ENCODE assay signal across 12 mouse cellular contexts in the genomic region with DNA sequence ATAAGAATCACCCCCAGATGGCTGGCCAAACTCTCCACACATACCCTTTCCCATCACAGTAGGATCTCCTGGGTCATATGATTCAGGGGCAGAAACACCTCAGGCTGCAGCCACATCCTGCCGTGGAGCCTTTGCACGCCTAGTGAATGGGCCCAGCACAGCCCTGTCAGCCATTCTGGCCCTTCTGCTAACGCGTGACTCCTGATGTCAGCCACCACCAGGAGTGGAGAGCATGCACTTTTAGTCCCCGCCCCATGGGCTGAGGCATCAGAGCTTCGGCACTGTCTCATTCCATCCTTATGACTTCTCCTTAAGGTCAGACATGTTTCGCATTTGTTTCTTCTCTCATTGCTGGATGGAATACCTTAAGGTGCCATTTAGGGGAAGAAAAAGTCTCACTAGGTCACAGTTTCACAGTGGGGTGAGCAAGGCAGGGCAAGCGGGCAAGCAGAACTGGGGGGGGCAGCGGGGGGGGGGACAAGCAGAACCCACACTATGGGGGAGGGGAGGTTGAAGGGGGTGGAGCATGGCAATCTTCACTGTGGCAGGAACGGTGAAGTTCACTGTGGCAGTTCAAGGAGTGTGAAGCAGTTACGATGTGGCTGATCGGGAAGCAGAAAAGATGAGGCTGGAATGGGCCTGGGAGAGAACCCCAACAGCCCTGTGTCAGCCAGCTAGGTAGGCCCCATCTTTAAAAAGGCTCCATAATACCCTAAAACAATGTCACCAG. TPM values are rescaled to one million over a fixed set of nuclear protein-coding genes. Genes with fewer than 3 reads are reported as not detected.
DNase-seq lines count a peak whose midpoint lies in the region; ATAC-seq and TF ChIP-seq lines count a peak whose summit lies in the region.
"Had no signal": no experiment of that assay in that cellular context is flagged by ENCODE, and none has a peak within 500 bp of the region (broad histone marks: within the 10 kb centered on the region; RNA-seq: fewer than 3 reads in every experiment).

No protein-coding gene starts in this region.

- no peak overlapping the region for H3K4me2 ChIP-seq in liver, embryonic 12.5 days
- H3K4me2 ChIP-seq: limb, embryonic 13.5 days; neural tube, embryonic 15.5 days had no signal

- peak; percentile 15 for DNase-seq in CD4-positive, CD25-positive, alpha-beta regulatory T cell, adult 2 months (ENCODE audit: low read depth, low spot score)
- DNase-seq in liver, result peak; percentile 19
- DNase-seq in kidney, adult 9 months, result no peak
- DNase-seq: adrenal gland, adult 8-10 months; cerebellum, postnatal 25 days had no signal

- H3K4me1 ChIP-seq in liver, embryonic 12.5 days, result peaks cover 33% of the 10 kb centered on the region
- H3K4me1 ChIP-seq in cortical plate, adult 2 months (ENCODE audit: control insufficient read depth, insufficient read depth, low read length), result no peaks in the 10 kb centered on the region
- H3K4me1 ChIP-seq in megakaryocyte, embryonic 14.5 days, result peaks cover 63% of the 10 kb centered on the region
- H3K4me1 ChIP-seq: neural tube, embryonic 15.5 days had no signal

- 44% methylated on average over 12 of the region's 12 CpGs for WGBS in liver, embryonic 12.5 days (ENCODE audit: insufficient replicate concordance)

- no peak for TF ChIP-seq CTCF in cortical plate, adult 2 months (IDR thresholded peaks at IDR 0.05; ENCODE audit: extremely low read depth, insufficient read depth, low read length)

- TF ChIP-seq POLR2A in cortical plate, adult 2 months (IDR thresholded peaks at IDR 0.05; ENCODE audit: extremely low read depth, insufficient read depth, low read length), result no peak

- no peaks in the 10 kb centered on the region for H3K9me3 ChIP-seq in liver, embryonic 12.5 days (replicated peaks)
- no peaks in the 10 kb centered on the region for H3K9me3 ChIP-seq in megakaryocyte, embryonic 14.5 days
- H3K9me3 ChIP-seq: limb, embryonic 13.5 days; neural tube, embryonic 15.5 days had no signal

- no peak for ATAC-seq in CD4-positive, CD25-positive, alpha-beta regulatory T cell, adult 4 months
- ATAC-seq in liver, embryonic 12.5 days, result no peak
- ATAC-seq in inflammation-experienced regulatory T-cells, adult 6 months, result no peak

- no peak overlapping the region for H3K4me3 ChIP-seq in liver, embryonic 12.5 days
- H3K4me3 ChIP-seq in cortical plate, adult 2 months (ENCODE audit: insufficient read depth, low read length), result no peak overlapping the region
- peak overlapping the region; percentile 54 for H3K4me3 ChIP-seq in megakaryocyte, embryonic 14.5 days (replicated peaks)
- H3K4me3 ChIP-seq: limb, embryonic 13.5 days; neural tube, embryonic 15.5 days had no signal

- no peaks in the 10 kb centered on the region for H3K27me3 ChIP-seq in liver, embryonic 12.5 days (replicated peaks)
- no peaks in the 10 kb centered on the region for H3K27me3 ChIP-seq in megakaryocyte, embryonic 14.5 days (replicated peaks)
- H3K27me3 ChIP-seq: limb, embryonic 13.5 days; neural tube, embryonic 15.5 days had no signal

- no peak overlapping the region for H3K9ac ChIP-seq in liver, embryonic 12.5 days
- H3K9ac ChIP-seq: limb, embryonic 13.5 days; neural tube, embryonic 15.5 days had no signal

- H3K27ac ChIP-seq in liver, embryonic 12.5 days, result no peak overlapping the region
- H3K27ac ChIP-seq in cortical plate, adult 2 months (ENCODE audit: insufficient read depth, low read length), result peak overlapping the region; percentile 69; the same call in 1 of the 2 replicates
- H3K27ac ChIP-seq: limb, embryonic 13.5 days; neural tube, embryonic 15.5 days had no signal

- no peaks in the 10 kb centered on the region for H3K36me3 ChIP-seq in liver, embryonic 12.5 days
- H3K36me3 ChIP-seq in megakaryocyte, embryonic 14.5 days (replicated peaks; ENCODE audit: low read length), result peaks cover 8% of the 10 kb centered on the region
- H3K36me3 ChIP-seq: limb, embryonic 13.5 days; neural tube, embryonic 15.5 days had no signal

RNA-seq across cellular contexts. Expression of a gene that starts 19.8 kb away (rescaled TPM):
- 1 to 10 TPM in 1 of 2 experiments, under 1 TPM in 1; 0.76 to 1.0 TPM for polyA plus RNA-seq in CD4-positive, CD25-positive, alpha-beta regulatory T cell, adult 4 months (2017; shearing (Covaris generic))
- 12.3 and 12.4 TPM in 2 replicates for polyA plus RNA-seq in liver, embryonic 12.5 days (2016; fragmentation: Nextera tagmentation; extraction: Ambion mirVana)
- polyA plus RNA-seq in cortical plate, adult 2 months (2012; rRNA removed), result 353 and 368 TPM in 2 replicates
- 146 and 207 TPM in 2 replicates for polyA plus RNA-seq in megakaryocyte, embryonic 14.5 days (2012; ENCODE audit: insufficient read depth, low replicate concordance)
- polyA plus RNA-seq in inflammation-experienced regulatory T-cells, adult 6 months (2017; shearing (Covaris generic)), result 1 to 10 TPM in 2 of 3 experiments, under 1 TPM in 1; 0.15 to 2.8 (median 1.7) TPM

Comparison
In these comparisons a context has a peak if more than half of its experiments do, and no peak if none do; other contexts are left out.
1. RNA of a gene that starts 19.8 kb away (polyA plus RNA-seq): 353 to 368 TPM in cortical plate, adult 2 months and 146 to 207 TPM in megakaryocyte, embryonic 14.5 days; 12.3 to 12.4 TPM in liver, embryonic 12.5 days, 0.15 to 2.8 TPM in inflammation-experienced regulatory T-cells, adult 6 months and 0.76 to 1.0 TPM in CD4-positive, CD25-positive, alpha-beta regulatory T cell, adult 4 months; every median in the first group is over 10 times any median in the second.